Mouse (Mus musculus) liver, postnatal 0 days (tissue): Measurements from ENCODE around the gene Pappa2.

Experiments
- CTCF ChIP-seq: sonication (generic); IDR thresholded peaks from 2 replicates; pipeline ENCODE4 v1.5.1; 2016; ENCODE audit warnings: antibody characterized with exemption, low read depth
- EP300 ChIP-seq: IDR thresholded peaks from 2 replicates; pipeline ENCODE4 v1.6.1; 2016; ENCODE audit warnings: antibody characterized with exemption, low read depth, mild to moderate bottlenecking

- no peak for TF ChIP-seq CTCF
- TF ChIP-seq EP300 = no peak
Observed at GRCm38 (mm10) chr1:158666001-158666400, 314.3 kb downstream of the Pappa2 start.
